Mouse (Mus musculus) mouse embryonic stem cell (cell line): ENCODE data around the gene Icmt.

Experiments used
- in situ Hi-C, 2 experiments: fragments of 300-500 bp; cut with MboI; formaldehyde crosslinking; loops; 1 replicate in 1 of 2; 3 replicates in 1 of 2; pipeline ENCODE4 v1.14.3; 2019 to 2020; ENCODE audit warnings: low sequenced_read_pairs in 2 of 2, low pct_unique_long_range_greater_than_20kb in 1 of 2, mixed read lengths in 1 of 2; ENCODE audit not compliant: unreplicated experiment in 1 of 2

Gene Icmt

GRCm38 (mm10) chr4:152296874-152297861 is at the start of gene Icmt:
TSS of gene Icmt (plus strand) at chr4:152297227.
- in situ Hi-C loops = loop anchor here in 1 of 2 experiments (10.0 kb wide), 1 partner anchor 122 kb away; the partner anchor contains the start of gene Acot7

GRCm38 (mm10) chr4:152250615-152251014 is 46.4 kb upstream of the Icmt start:
- in situ Hi-C loops = no loop called here

GRCm38 (mm10) chr4:152253183-152253759 is 43.8 kb upstream of the Icmt start:
- in situ Hi-C loops = no loop called here

GRCm38 (mm10) chr4:152257070-152257469 is 40.0 kb upstream of the Icmt start:
- in situ Hi-C loops = no loop called here

- in situ Hi-C loops = no loop called here
Measured at GRCm38 (mm10) chr4:152260451-152260850, 36.6 kb upstream of the Icmt start.

- in situ Hi-C loops = no loop called here
Measured at GRCm38 (mm10) chr4:152262187-152262586, 34.8 kb upstream of the Icmt start.

- in situ Hi-C loops = no loop called here
Measured at GRCm38 (mm10) chr4:152263089-152263488, 33.9 kb upstream of the Icmt start.

GRCm38 (mm10) chr4:152263512-152264176 is 33.4 kb upstream of the Icmt start:
- in situ Hi-C loops = no loop called here

- in situ Hi-C loops = no loop called here
Measured at GRCm38 (mm10) chr4:152264177-152264530, 32.9 kb upstream of the Icmt start.

- in situ Hi-C loops = no loop called here
Measured at GRCm38 (mm10) chr4:152264867-152265568, 32.0 kb upstream of the Icmt start.

- in situ Hi-C loops = no loop called here
Measured at GRCm38 (mm10) chr4:152265791-152266190, 31.2 kb upstream of the Icmt start.

GRCm38 (mm10) chr4:152266236-152266895 is 30.7 kb upstream of the Icmt start:
- in situ Hi-C loops = no loop called here

- in situ Hi-C loops = no loop called here
Measured at GRCm38 (mm10) chr4:152267748-152268369, 29.2 kb upstream of the Icmt start.

- in situ Hi-C loops = no loop called here
Measured at GRCm38 (mm10) chr4:152269967-152270366, 27.1 kb upstream of the Icmt start.

GRCm38 (mm10) chr4:152270599-152270998 is 26.4 kb upstream of the Icmt start:
- in situ Hi-C loops = no loop called here

GRCm38 (mm10) chr4:152271334-152271733 is 25.7 kb upstream of the Icmt start:
- in situ Hi-C loops = no loop called here

GRCm38 (mm10) chr4:152272006-152272405 is 25.0 kb upstream of the Icmt start:
- in situ Hi-C loops = no loop called here
